Mouse (Mus musculus) urinary bladder, postnatal 36 days (tissue): ENCODE measurements around the gene Ranbp3.

Experiments
- DNase-seq, 2 experiments: peaks; one replicate each; pipeline ENCODE4 v3.0.0; 2022; ENCODE audit warnings: low spot score in 2 of 2, mixed read lengths in 1 of 2

Ranbp3 gene

GRCm38 (mm10) chr17:56673647-56674416, 738 bp downstream of the Ranbp3 start:
- peak in 1 of 2 experiments; percentile 17 for DNase-seq

GRCm38 (mm10) chr17:56681791-56682190, 8.7 kb downstream of the Ranbp3 start:
- DNase-seq: no peak

GRCm38 (mm10) chr17:56682880-56683279, 9.8 kb downstream of the Ranbp3 start:
- no peak for DNase-seq

GRCm38 (mm10) chr17:56683546-56684140, 10.5 kb downstream of the Ranbp3 start:
- DNase-seq: no peak

GRCm38 (mm10) chr17:56684649-56685048, 11.6 kb downstream of the Ranbp3 start:
- DNase-seq: no peak

- DNase-seq: no peak
Observed at GRCm38 (mm10) chr17:56686801-56687200, 13.7 kb downstream of the Ranbp3 start.

- DNase-seq: no peak
Observed at GRCm38 (mm10) chr17:56688045-56688444, 15.0 kb downstream of the Ranbp3 start.

GRCm38 (mm10) chr17:56688689-56689088, 15.6 kb downstream of the Ranbp3 start:
- DNase-seq: no peak

- no peak for DNase-seq
Observed at GRCm38 (mm10) chr17:56693395-56693794, 20.3 kb downstream of the Ranbp3 start.

- peak in 1 of 2 experiments; percentile 26 for DNase-seq
Observed at GRCm38 (mm10) chr17:56693851-56694310, 20.8 kb downstream of the Ranbp3 start.

- DNase-seq: no peak
Observed at GRCm38 (mm10) chr17:56700451-56700850, 27.4 kb downstream of the Ranbp3 start.

- DNase-seq: no peak
Observed at GRCm38 (mm10) chr17:56703038-56703437, 29.9 kb downstream of the Ranbp3 start.

GRCm38 (mm10) chr17:56706515-56706914, 33.4 kb downstream of the Ranbp3 start:
- no peak for DNase-seq

GRCm38 (mm10) chr17:56708692-56709091, 35.6 kb downstream of the Ranbp3 start:
- no peak for DNase-seq

GRCm38 (mm10) chr17:56709708-56710107, 36.6 kb downstream of the Ranbp3 start:
- no peak for DNase-seq

GRCm38 (mm10) chr17:56715360-56715759, 42.3 kb downstream of the Ranbp3 start:
- no peak for DNase-seq

GRCm38 (mm10) chr17:56715914-56716654, 43.0 kb downstream of the Ranbp3 start:
- no peak for DNase-seq

GRCm38 (mm10) chr17:56716655-56717362, 43.7 kb downstream of the Ranbp3 start:
- peak; percentile 97 to 98 for DNase-seq

GRCm38 (mm10) chr17:56717363-56718058, 44.4 kb downstream of the Ranbp3 start, which contains the start of the genes Ndufa11 and Vmac:
Ndufa11 (plus strand) TSS chr17:56717767.
Vmac (minus strand) TSS chr17:56718022.
- peak; percentile 93 for DNase-seq

GRCm38 (mm10) chr17:56722441-56722840, 49.3 kb downstream of the Ranbp3 start:
- DNase-seq: no peak
